Mouse (Mus musculus): Measurements from ENCODE around the gene Sh3bp5l. TPM values are rescaled to one million over a fixed set of nuclear protein-coding genes. Genes with fewer than 3 reads are reported as not detected.

Sh3bp5l gene
- polyA plus RNA-seq, 1 experiment, result 8.6 TPM

- TF ChIP-seq POLR2A (IDR thresholded peaks at IDR 0.05; ENCODE audit: control insufficient read depth, low read depth, low read length), result no peak
- TF ChIP-seq CTCF (IDR thresholded peaks at IDR 0.05; ENCODE audit: control insufficient read depth, insufficient read depth, insufficient replicate concordance, low read depth, low read length), result no peak
- peak overlapping the region; percentile 84 for H3K27ac ChIP-seq (ENCODE audit: control insufficient read depth, insufficient read depth, low read depth, low read length)
Measured at GRCm38 (mm10) chr11:58323570-58324340, 6.8 kb upstream of the Sh3bp5l start.

GRCm38 (mm10) chr11:58324614-58325229, 5.8 kb upstream of the Sh3bp5l start:
- peaks cover 7% of the 10 kb centered on the region for H3K4me1 ChIP-seq (ENCODE audit: control insufficient read depth, insufficient read depth, low read length)
- no peak for TF ChIP-seq CTCF (IDR thresholded peaks at IDR 0.05; ENCODE audit: control insufficient read depth, insufficient read depth, insufficient replicate concordance, low read depth, low read length)
- TF ChIP-seq POLR2A (IDR thresholded peaks at IDR 0.05; ENCODE audit: control insufficient read depth, low read depth, low read length), result no peak
- H3K27me3 ChIP-seq (ENCODE audit: control insufficient read depth, insufficient read depth, low read length), result no peaks in the 10 kb centered on the region
- H3K36me3 ChIP-seq (ENCODE audit: control insufficient read depth, insufficient read depth, low read length), result no peaks in the 10 kb centered on the region
- no peak overlapping the region for H3K27ac ChIP-seq (ENCODE audit: control insufficient read depth, insufficient read depth, low read depth, low read length)
- H3K4me3 ChIP-seq (ENCODE audit: control insufficient read depth, low read depth, low read length), result no peak overlapping the region

More at GRCm38 (mm10) chr11:58323570-58324340, 6.8 kb upstream of the Sh3bp5l start:
- H3K36me3 ChIP-seq (ENCODE audit: control insufficient read depth, insufficient read depth, low read length), result no peaks in the 10 kb centered on the region
- no peaks in the 10 kb centered on the region for H3K27me3 ChIP-seq (ENCODE audit: control insufficient read depth, insufficient read depth, low read length)
- H3K4me3 ChIP-seq (ENCODE audit: control insufficient read depth, low read depth, low read length), result peak overlapping the region; percentile 94
- H3K4me1 ChIP-seq (ENCODE audit: control insufficient read depth, insufficient read depth, low read length), result peaks cover 3% of the 10 kb centered on the region

- H3K36me3 ChIP-seq (ENCODE audit: control insufficient read depth, insufficient read depth, low read length), result no peaks in the 10 kb centered on the region
- no peak overlapping the region for H3K4me3 ChIP-seq (ENCODE audit: control insufficient read depth, low read depth, low read length)
- TF ChIP-seq CTCF (IDR thresholded peaks at IDR 0.05; ENCODE audit: control insufficient read depth, insufficient read depth, insufficient replicate concordance, low read depth, low read length), result no peak
- TF ChIP-seq POLR2A (IDR thresholded peaks at IDR 0.05; ENCODE audit: control insufficient read depth, low read depth, low read length), result no peak
- H3K27me3 ChIP-seq (ENCODE audit: control insufficient read depth, insufficient read depth, low read length), result no peaks in the 10 kb centered on the region
- no peak overlapping the region for H3K27ac ChIP-seq (ENCODE audit: control insufficient read depth, insufficient read depth, low read depth, low read length)
- H3K4me1 ChIP-seq (ENCODE audit: control insufficient read depth, insufficient read depth, low read length), result peaks cover 17% of the 10 kb centered on the region
Measured at GRCm38 (mm10) chr11:58326781-58327180, 3.7 kb upstream of the Sh3bp5l start.

- H3K27me3 ChIP-seq (ENCODE audit: control insufficient read depth, insufficient read depth, low read length), result no peaks in the 10 kb centered on the region
- no peaks in the 10 kb centered on the region; the same call in 1 of the 2 replicates for H3K36me3 ChIP-seq (ENCODE audit: control insufficient read depth, insufficient read depth, low read length)
- peak overlapping the region; percentile 94 for H3K4me3 ChIP-seq (ENCODE audit: control insufficient read depth, low read depth, low read length)
- H3K4me1 ChIP-seq (ENCODE audit: control insufficient read depth, insufficient read depth, low read length), result peaks cover 18% of the 10 kb centered on the region
- TF ChIP-seq CTCF (IDR thresholded peaks at IDR 0.05; ENCODE audit: control insufficient read depth, insufficient read depth, insufficient replicate concordance, low read depth, low read length) (no peak), POLR2A (IDR thresholded peaks at IDR 0.05; ENCODE audit: control insufficient read depth, low read depth, low read length) (no peak)
- H3K27ac ChIP-seq (ENCODE audit: control insufficient read depth, insufficient read depth, low read depth, low read length), result peak overlapping the region; percentile 85
Measured at GRCm38 (mm10) chr11:58329906-58330275, 633 bp upstream of the Sh3bp5l start.

GRCm38 (mm10) chr11:58331149-58331495, 598 bp downstream of the Sh3bp5l start:
- Histone ChIP-seq H3K36me3 (ENCODE audit: control insufficient read depth, insufficient read depth, low read length) (no peaks in the 10 kb centered on the region; the same call in 1 of the 2 replicates), H3K27ac (ENCODE audit: control insufficient read depth, insufficient read depth, low read depth, low read length) (no peak overlapping the region; the same call in 1 of the 2 replicates), H3K27me3 (ENCODE audit: control insufficient read depth, insufficient read depth, low read length) (no peaks in the 10 kb centered on the region)

GRCm38 (mm10) chr11:58331546-58331945, 1.0 kb downstream of the Sh3bp5l start:
- no peaks in the 10 kb centered on the region; the same call in 1 of the 2 replicates for H3K36me3 ChIP-seq (ENCODE audit: control insufficient read depth, insufficient read depth, low read length)
- H3K27me3 ChIP-seq (ENCODE audit: control insufficient read depth, insufficient read depth, low read length), result no peaks in the 10 kb centered on the region
- H3K4me3 ChIP-seq (ENCODE audit: control insufficient read depth, low read depth, low read length), result peak overlapping the region; percentile 94
- no peak overlapping the region for H3K27ac ChIP-seq (ENCODE audit: control insufficient read depth, insufficient read depth, low read depth, low read length)
- peaks cover 18% of the 10 kb centered on the region for H3K4me1 ChIP-seq (ENCODE audit: control insufficient read depth, insufficient read depth, low read length)
- TF ChIP-seq CTCF (IDR thresholded peaks at IDR 0.05; ENCODE audit: control insufficient read depth, insufficient read depth, insufficient replicate concordance, low read depth, low read length), result no peak

More at GRCm38 (mm10) chr11:58331149-58331495, 598 bp downstream of the Sh3bp5l start:
- H3K4me3 ChIP-seq (ENCODE audit: control insufficient read depth, low read depth, low read length), result peak overlapping the region; percentile 94
- peaks cover 18% of the 10 kb centered on the region for H3K4me1 ChIP-seq (ENCODE audit: control insufficient read depth, insufficient read depth, low read length)
- TF ChIP-seq POLR2A (IDR thresholded peaks at IDR 0.05; ENCODE audit: control insufficient read depth, low read depth, low read length), result no peak
- TF ChIP-seq CTCF (IDR thresholded peaks at IDR 0.05; ENCODE audit: control insufficient read depth, insufficient read depth, insufficient replicate concordance, low read depth, low read length), result no peak

- TF ChIP-seq POLR2A (IDR thresholded peaks at IDR 0.05; ENCODE audit: control insufficient read depth, low read depth, low read length), result no peak
- Histone ChIP-seq H3K27me3 (ENCODE audit: control insufficient read depth, insufficient read depth, low read length) (no peaks in the 10 kb centered on the region), H3K27ac (ENCODE audit: control insufficient read depth, insufficient read depth, low read depth, low read length) (no peak overlapping the region), H3K4me3 (ENCODE audit: control insufficient read depth, low read depth, low read length) (no peak overlapping the region), H3K36me3 (ENCODE audit: control insufficient read depth, insufficient read depth, low read length) (peaks cover 4% of the 10 kb centered on the region), H3K4me1 (ENCODE audit: control insufficient read depth, insufficient read depth, low read length) (peaks cover 14% of the 10 kb centered on the region)
Measured at GRCm38 (mm10) chr11:58334746-58335145, 4.2 kb downstream of the Sh3bp5l start.
